Mouse (Mus musculus) embryonic facial prominence, embryonic 13.5 days (tissue): ENCODE measurements around the gene Gstt2. TPM values are rescaled to one million over a fixed set of nuclear protein-coding genes. Genes with fewer than 3 reads are reported as not detected.

Experiments used
- ATAC-seq: fragments of 200-750 bp; cut with Nextera tagmentation; 2 replicates; pipeline ENCODE4 v1.8.0; 2017; ENCODE audit warnings: low read depth; ENCODE audit not compliant: insufficient number of reproducible peaks, insufficient read depth, low FRiP score, low TSS enrichment
- H3K27ac ChIP-seq: fragments of 300-500 bp; sonication (generic); 2 replicates; pipeline ENCODE4 v1.5.1; 2015; ENCODE audit warnings: moderate library complexity, mild to moderate bottlenecking, inconsistent platforms
- H3K27me3 ChIP-seq: fragments of 300-500 bp; sonication (generic); 2 replicates; pipeline ENCODE4 v1.6.1; 2015; ENCODE audit warnings: mild to moderate bottlenecking, inconsistent platforms
- H3K36me3 ChIP-seq: fragments of 300-500 bp; sonication (generic); 2 replicates; pipeline ENCODE4 v1.6.1; 2015; ENCODE audit warnings: mild to moderate bottlenecking, inconsistent platforms
- H3K4me1 ChIP-seq: fragments of 300-500 bp; sonication (generic); 2 replicates; pipeline ENCODE4 v1.6.1; 2015; ENCODE audit warnings: inconsistent platforms
- H3K4me2 ChIP-seq: fragments of 300-500 bp; sonication (generic); 2 replicates; pipeline ENCODE4 v1.6.1; 2015; ENCODE audit warnings: moderate library complexity, mild to moderate bottlenecking, inconsistent platforms
- H3K4me3 ChIP-seq: fragments of 300-500 bp; sonication (generic); 2 replicates; pipeline ENCODE4 v1.5.1; 2015; ENCODE audit warnings: mild to moderate bottlenecking, inconsistent platforms
- H3K9ac ChIP-seq: fragments of 300-500 bp; sonication (generic); 2 replicates; pipeline ENCODE4 v1.6.1; 2015; ENCODE audit warnings: mild to moderate bottlenecking, inconsistent platforms
- H3K9me3 ChIP-seq: fragments of 300-500 bp; sonication (generic); 2 replicates; pipeline ENCODE4 v1.6.1; 2016; ENCODE audit warnings: inconsistent platforms
- WGBS: fragments of 180-500 bp; shearing (Covaris S2); methylation state at CpG from one replicate; pipeline ENCODE4 v1.1.7; 2015; ENCODE audit warnings: mixed read lengths; 5-methylcytosine and 5-hydroxymethylcytosine counted together
- polyA plus RNA-seq: library from polyadenylated mRNA; unstranded; fragments of >200 nt; fragmentation: Nextera tagmentation; extraction: Ambion mirVana; gene quantifications from 2 replicates; pipeline ENCODE4 v1.2.1, GENCODE M21; 2015

Gstt2 gene
- polyA plus RNA-seq, 1 experiment from 2014 or later = 5.9 TPM

- ATAC-seq = no peak
- H3K9ac ChIP-seq = no peak overlapping the region
- 65% methylated on average over 1 of the region's 1 CpGs for WGBS
- no peak overlapping the region for H3K4me3 ChIP-seq
- peaks cover 7% of the 10 kb centered on the region for H3K4me1 ChIP-seq
- peaks cover 7% of the 10 kb centered on the region; the same call in 1 of the 2 replicates for H3K27me3 ChIP-seq
- H3K4me2 ChIP-seq = no peak overlapping the region
- H3K27ac ChIP-seq = no peak overlapping the region
- H3K36me3 ChIP-seq = no peaks in the 10 kb centered on the region
- H3K9me3 ChIP-seq = no peaks in the 10 kb centered on the region
Observed at GRCm38 (mm10) chr10:75785442-75785841, 51.8 kb downstream of the Gstt2 start.

Other genes with a start within 250 kb of the Gstt2 start
- gene Ggt5, start 248.1 kb downstream of the Gstt2 start, polyA plus RNA-seq = 0.96 and 2.0 TPM in 2 replicates
- 1.6 and 2.8 TPM in 2 replicates for gene Susd2, start 193.4 kb downstream of the Gstt2 start, polyA plus RNA-seq
- gene Cabin1, start 73.1 kb downstream of the Gstt2 start, polyA plus RNA-seq = 30.0 and 33.9 TPM in 2 replicates
- gene Ddt, start 64.0 kb downstream of the Gstt2 start, polyA plus RNA-seq = 77.3 and 79.2 TPM in 2 replicates
- not detected in 2 replicates for gene Gm20441, start 56.5 kb downstream of the Gstt2 start, polyA plus RNA-seq
- gene Gstt3, start 56.0 kb downstream of the Gstt2 start, polyA plus RNA-seq = 11.8 and 16.7 TPM in 2 replicates
- 9.9 and 17.6 TPM in 2 replicates for gene Gstt1, start 38.8 kb downstream of the Gstt2 start, polyA plus RNA-seq
- gene Gstt4, start 14.9 kb downstream of the Gstt2 start, polyA plus RNA-seq = not detected in 2 replicates
- 1,667 and 1,727 TPM in 2 replicates for gene Mif, start 22.8 kb upstream of the Gstt2 start, polyA plus RNA-seq
- 2.6 and 3.9 TPM in 2 replicates for gene Derl3, start 56.0 kb upstream of the Gstt2 start, polyA plus RNA-seq
- gene Smarcb1, start 84.2 kb upstream of the Gstt2 start, polyA plus RNA-seq = 229 and 250 TPM in 2 replicates
- 9.4 and 9.5 TPM in 2 replicates for gene Chchd10, start 95.7 kb upstream of the Gstt2 start, polyA plus RNA-seq
- 123 and 136 TPM in 2 replicates for gene Mmp11, start 99.1 kb upstream of the Gstt2 start, polyA plus RNA-seq
- 0.61 TPM in 1 of 2 replicates, not detected in the other for gene Gm867, start 103.2 kb upstream of the Gstt2 start, polyA plus RNA-seq
- gene Vpreb3, start 105.6 kb upstream of the Gstt2 start, polyA plus RNA-seq = 0.37 and 1.1 TPM in 2 replicates
- not detected in 2 replicates for gene Gm5134, start 117.1 kb upstream of the Gstt2 start, polyA plus RNA-seq
- gene Zfp280b, start 195.2 kb upstream of the Gstt2 start, polyA plus RNA-seq = 18.9 and 19.1 TPM in 2 replicates